Mouse (Mus musculus): ENCODE measurements around the gene Farp1. TPM values are rescaled to one million over a fixed set of nuclear protein-coding genes. Genes with fewer than 3 reads are reported as not detected.

Farp1 gene
- polyA plus RNA-seq, 1 experiment, result 29.2 TPM

- no peak for TF ChIP-seq CTCF (IDR thresholded peaks at IDR 0.05; ENCODE audit: low read depth, low read length)
- TF ChIP-seq POLR2A (IDR thresholded peaks at IDR 0.05; ENCODE audit: insufficient read depth, low read length), result no peak
- no peak for TF ChIP-seq EP300 (IDR thresholded peaks at IDR 0.05; ENCODE audit: insufficient read depth, low read depth, low read length)
- H3K27me3 ChIP-seq (ENCODE audit: control insufficient read depth, insufficient read depth, low read length, poor library complexity, severe bottlenecking), result no peaks in the 10 kb centered on the region
- no peaks in the 10 kb centered on the region for H3K36me3 ChIP-seq (ENCODE audit: control insufficient read depth, insufficient read depth, low read length, poor library complexity, severe bottlenecking)
- no peak overlapping the region for H3K4me3 ChIP-seq (ENCODE audit: low read depth, low read length)
- no peak overlapping the region for H3K9ac ChIP-seq (ENCODE audit: low read depth, poor library complexity, severe bottlenecking)
- H3K27ac ChIP-seq (ENCODE audit: insufficient read depth, low read length), result no peak overlapping the region
- H3K4me1 ChIP-seq (ENCODE audit: control insufficient read depth, insufficient read depth, low read length), result no peaks in the 10 kb centered on the region
- H3K9me3 ChIP-seq (replicated peaks; ENCODE audit: control insufficient read depth, insufficient read depth, low read length, poor library complexity, severe bottlenecking), result no peaks in the 10 kb centered on the region
Observed at GRCm38 (mm10) chr14:121247287-121247686, 212.3 kb downstream of the Farp1 start.

GRCm38 (mm10) chr14:121248346-121248745, 213.3 kb downstream of the Farp1 start:
- H3K27ac ChIP-seq (ENCODE audit: insufficient read depth, low read length), result no peak overlapping the region
- no peak overlapping the region for H3K4me3 ChIP-seq (ENCODE audit: low read depth, low read length)
- TF ChIP-seq EP300 (IDR thresholded peaks at IDR 0.05; ENCODE audit: insufficient read depth, low read depth, low read length), result no peak
- no peak for TF ChIP-seq POLR2A (IDR thresholded peaks at IDR 0.05; ENCODE audit: insufficient read depth, low read length)
- no peak for TF ChIP-seq CTCF (IDR thresholded peaks at IDR 0.05; ENCODE audit: low read depth, low read length)
- no peaks in the 10 kb centered on the region for H3K36me3 ChIP-seq (ENCODE audit: control insufficient read depth, insufficient read depth, low read length, poor library complexity, severe bottlenecking)
- no peaks in the 10 kb centered on the region for H3K27me3 ChIP-seq (ENCODE audit: control insufficient read depth, insufficient read depth, low read length, poor library complexity, severe bottlenecking)
- no peaks in the 10 kb centered on the region for H3K9me3 ChIP-seq (replicated peaks; ENCODE audit: control insufficient read depth, insufficient read depth, low read length, poor library complexity, severe bottlenecking)
- H3K4me1 ChIP-seq (ENCODE audit: control insufficient read depth, insufficient read depth, low read length), result no peaks in the 10 kb centered on the region
- H3K9ac ChIP-seq (ENCODE audit: low read depth, poor library complexity, severe bottlenecking), result no peak overlapping the region

- TF ChIP-seq EP300 (IDR thresholded peaks at IDR 0.05; ENCODE audit: insufficient read depth, low read depth, low read length), result no peak
- TF ChIP-seq POLR2A (IDR thresholded peaks at IDR 0.05; ENCODE audit: insufficient read depth, low read length), result no peak
- no peak for TF ChIP-seq CTCF (IDR thresholded peaks at IDR 0.05; ENCODE audit: low read depth, low read length)
- no peaks in the 10 kb centered on the region for H3K36me3 ChIP-seq (ENCODE audit: control insufficient read depth, insufficient read depth, low read length, poor library complexity, severe bottlenecking)
- no peak overlapping the region for H3K4me3 ChIP-seq (ENCODE audit: low read depth, low read length)
- no peaks in the 10 kb centered on the region for H3K4me1 ChIP-seq (ENCODE audit: control insufficient read depth, insufficient read depth, low read length)
- no peaks in the 10 kb centered on the region for H3K27me3 ChIP-seq (ENCODE audit: control insufficient read depth, insufficient read depth, low read length, poor library complexity, severe bottlenecking)
- no peak overlapping the region for H3K27ac ChIP-seq (ENCODE audit: insufficient read depth, low read length)
- no peak overlapping the region for H3K9ac ChIP-seq (ENCODE audit: low read depth, poor library complexity, severe bottlenecking)
- H3K9me3 ChIP-seq (replicated peaks; ENCODE audit: control insufficient read depth, insufficient read depth, low read length, poor library complexity, severe bottlenecking), result no peaks in the 10 kb centered on the region
Observed at GRCm38 (mm10) chr14:121251099-121251498, 216.1 kb downstream of the Farp1 start.

- no peak overlapping the region for H3K27ac ChIP-seq (ENCODE audit: insufficient read depth, low read length)
- no peaks in the 10 kb centered on the region for H3K36me3 ChIP-seq (ENCODE audit: control insufficient read depth, insufficient read depth, low read length, poor library complexity, severe bottlenecking)
- no peaks in the 10 kb centered on the region for H3K4me1 ChIP-seq (ENCODE audit: control insufficient read depth, insufficient read depth, low read length)
- H3K27me3 ChIP-seq (ENCODE audit: control insufficient read depth, insufficient read depth, low read length, poor library complexity, severe bottlenecking), result no peaks in the 10 kb centered on the region
- H3K9me3 ChIP-seq (replicated peaks; ENCODE audit: control insufficient read depth, insufficient read depth, low read length, poor library complexity, severe bottlenecking), result no peaks in the 10 kb centered on the region
- no peak overlapping the region for H3K9ac ChIP-seq (ENCODE audit: low read depth, poor library complexity, severe bottlenecking)
- TF ChIP-seq POLR2A (IDR thresholded peaks at IDR 0.05; ENCODE audit: insufficient read depth, low read length) (no peak), EP300 (IDR thresholded peaks at IDR 0.05; ENCODE audit: insufficient read depth, low read depth, low read length) (no peak), CTCF (IDR thresholded peaks at IDR 0.05; ENCODE audit: low read depth, low read length) (no peak)
- H3K4me3 ChIP-seq (ENCODE audit: low read depth, low read length), result no peak overlapping the region
Observed at GRCm38 (mm10) chr14:121251708-121252107, 216.7 kb downstream of the Farp1 start.

- H3K4me1 ChIP-seq (ENCODE audit: control insufficient read depth, insufficient read depth, low read length), result no peaks in the 10 kb centered on the region
Observed at GRCm38 (mm10) chr14:121252542-121252941, 217.5 kb downstream of the Farp1 start.

GRCm38 (mm10) chr14:121254869-121255268, 219.9 kb downstream of the Farp1 start:
- no peaks in the 10 kb centered on the region for H3K36me3 ChIP-seq (ENCODE audit: control insufficient read depth, insufficient read depth, low read length, poor library complexity, severe bottlenecking)

More at GRCm38 (mm10) chr14:121252542-121252941, 217.5 kb downstream of the Farp1 start:
- H3K27me3 ChIP-seq (ENCODE audit: control insufficient read depth, insufficient read depth, low read length, poor library complexity, severe bottlenecking), result no peaks in the 10 kb centered on the region
- H3K36me3 ChIP-seq (ENCODE audit: control insufficient read depth, insufficient read depth, low read length, poor library complexity, severe bottlenecking), result no peaks in the 10 kb centered on the region
- TF ChIP-seq EP300 (IDR thresholded peaks at IDR 0.05; ENCODE audit: insufficient read depth, low read depth, low read length) (no peak), POLR2A (IDR thresholded peaks at IDR 0.05; ENCODE audit: insufficient read depth, low read length) (no peak), CTCF (IDR thresholded peaks at IDR 0.05; ENCODE audit: low read depth, low read length) (no peak)
- H3K9me3 ChIP-seq (replicated peaks; ENCODE audit: control insufficient read depth, insufficient read depth, low read length, poor library complexity, severe bottlenecking), result no peaks in the 10 kb centered on the region
- H3K9ac ChIP-seq (ENCODE audit: low read depth, poor library complexity, severe bottlenecking), result no peak overlapping the region
- H3K4me3 ChIP-seq (ENCODE audit: low read depth, low read length), result no peak overlapping the region
- no peak overlapping the region for H3K27ac ChIP-seq (ENCODE audit: insufficient read depth, low read length)

More at GRCm38 (mm10) chr14:121254869-121255268, 219.9 kb downstream of the Farp1 start:
- Histone ChIP-seq H3K9me3 (replicated peaks; ENCODE audit: control insufficient read depth, insufficient read depth, low read length, poor library complexity, severe bottlenecking) (no peaks in the 10 kb centered on the region), H3K27me3 (ENCODE audit: control insufficient read depth, insufficient read depth, low read length, poor library complexity, severe bottlenecking) (no peaks in the 10 kb centered on the region), H3K4me1 (ENCODE audit: control insufficient read depth, insufficient read depth, low read length) (no peaks in the 10 kb centered on the region), H3K9ac (ENCODE audit: low read depth, poor library complexity, severe bottlenecking) (no peak overlapping the region), H3K27ac (ENCODE audit: insufficient read depth, low read length) (no peak overlapping the region), H3K4me3 (ENCODE audit: low read depth, low read length) (no peak overlapping the region)
- TF ChIP-seq EP300 (IDR thresholded peaks at IDR 0.05; ENCODE audit: insufficient read depth, low read depth, low read length), result no peak
- TF ChIP-seq CTCF (IDR thresholded peaks at IDR 0.05; ENCODE audit: low read depth, low read length), result no peak
- no peak for TF ChIP-seq POLR2A (IDR thresholded peaks at IDR 0.05; ENCODE audit: insufficient read depth, low read length)
